Mouse (Mus musculus) hindbrain, embryonic 12.5 days (tissue): ENCODE measurements around the gene Kxd1. TPM values are rescaled to one million over a fixed set of nuclear protein-coding genes. Genes with fewer than 3 reads are reported as not detected.

Experiments used
- ATAC-seq: fragments of 200-750 bp; cut with Nextera tagmentation; 2 replicates; pipeline ENCODE4 v1.8.0; 2017; ENCODE audit warnings: moderate TSS enrichment; ENCODE audit not compliant: low FRiP score
- H3K27ac ChIP-seq: fragments of 300-500 bp; sonication (generic); 2 replicates; pipeline ENCODE4 v1.5.1; 2016; ENCODE audit warnings: mild to moderate bottlenecking
- H3K27me3 ChIP-seq: fragments of 300-500 bp; sonication (generic); 2 replicates; pipeline ENCODE4 v1.6.1; 2016; ENCODE audit warnings: mild to moderate bottlenecking
- H3K36me3 ChIP-seq: fragments of 300-500 bp; sonication (generic); 2 replicates; pipeline ENCODE4 v1.6.1; 2016; ENCODE audit warnings: mild to moderate bottlenecking
- H3K4me1 ChIP-seq: fragments of 300-500 bp; sonication (generic); 2 replicates; pipeline ENCODE4 v1.6.1; 2016
- H3K4me2 ChIP-seq: fragments of 300-500 bp; sonication (generic); replicated peaks from 2 replicates; pipeline ENCODE4 v1.6.1; 2016; ENCODE audit warnings: mild to moderate bottlenecking
- H3K4me3 ChIP-seq: fragments of 300-500 bp; sonication (generic); 2 replicates; pipeline ENCODE4 v1.5.1; 2016; ENCODE audit warnings: mild to moderate bottlenecking
- H3K9ac ChIP-seq: fragments of 300-500 bp; sonication (generic); 2 replicates; pipeline ENCODE4 v1.6.1; 2016; ENCODE audit warnings: mild to moderate bottlenecking, moderate library complexity
- H3K9me3 ChIP-seq: fragments of 300-500 bp; sonication (generic); replicated peaks from 2 replicates; pipeline ENCODE4 v1.6.1; 2016; ENCODE audit warnings: mild to moderate bottlenecking
- WGBS: fragments of 180-500 bp; shearing (Covaris S2); methylation state at CpG from one replicate; pipeline ENCODE4 v1.1.7; 2016; 5-methylcytosine and 5-hydroxymethylcytosine counted together
- polyA plus RNA-seq: library from polyadenylated mRNA; unstranded; fragments of >200 nt; fragmentation: Nextera tagmentation; extraction: Ambion mirVana; gene quantifications from 2 replicates; pipeline ENCODE4 v1.2.1, GENCODE M21; 2016

Gene Kxd1
- 47.1 and 48.5 TPM in 2 replicates for polyA plus RNA-seq

- ATAC-seq = peak; percentile 94
- H3K4me1 ChIP-seq = peaks cover 33% of the 10 kb centered on the region
- peak within 1 kb of the TSS; percentile 89 for H3K27ac ChIP-seq
- no peaks in the 10 kb centered on the region for H3K27me3 ChIP-seq
- H3K4me2 ChIP-seq = peak within 1 kb of the TSS; percentile 77
- under 1% methylated on average over 61 of the region's 61 CpGs for WGBS
- H3K36me3 ChIP-seq = peaks cover 29% of the 10 kb centered on the region
- peak within 1 kb of the TSS; percentile 67 for H3K4me3 ChIP-seq
- no peaks in the 10 kb centered on the region for H3K9me3 ChIP-seq
- H3K9ac ChIP-seq = peak within 1 kb of the TSS; percentile 92
These were observed at the start of gene Kxd1, which contains the start of gene Fkbp8 for GRCm38 (mm10) chr8:70527512-70528181. Kxd1 (minus strand) TSS chr8:70527956. Fkbp8 (plus strand) TSS chr8:70527724.

GRCm38 (mm10) chr8:70577207-70577606, 49.5 kb upstream of the Kxd1 start:
- H3K27me3 ChIP-seq = no peaks in the 10 kb centered on the region

GRCm38 (mm10) chr8:70574915-70575314, 47.2 kb upstream of the Kxd1 start:
- no peak overlapping the region for H3K27ac ChIP-seq
- peaks cover 39% of the 10 kb centered on the region for H3K36me3 ChIP-seq
- 94% methylated on average over 4 of the region's 4 CpGs for WGBS
- H3K9me3 ChIP-seq = no peaks in the 10 kb centered on the region
- no peak overlapping the region for H3K4me3 ChIP-seq
- H3K4me1 ChIP-seq = peaks cover 3% of the 10 kb centered on the region
- no peak overlapping the region for H3K4me2 ChIP-seq
- no peak for ATAC-seq
- H3K9ac ChIP-seq = no peak overlapping the region
- no peaks in the 10 kb centered on the region for H3K27me3 ChIP-seq

More at GRCm38 (mm10) chr8:70577207-70577606, 49.5 kb upstream of the Kxd1 start:
- Histone ChIP-seq H3K4me3 (no peak overlapping the region), H3K4me2 (no peak overlapping the region), H3K27ac (no peak overlapping the region), H3K36me3 (peaks cover 61% of the 10 kb centered on the region), H3K9me3 (no peaks in the 10 kb centered on the region), H3K4me1 (no peaks in the 10 kb centered on the region), H3K9ac (no peak overlapping the region)
- no peak for ATAC-seq
- 94% methylated on average over 3 of the region's 3 CpGs for WGBS

- no peaks in the 10 kb centered on the region for H3K27me3 ChIP-seq
- H3K4me3 ChIP-seq = no peak overlapping the region
- no peak overlapping the region for H3K27ac ChIP-seq
- ATAC-seq = no peak
- H3K9me3 ChIP-seq = no peaks in the 10 kb centered on the region
- peaks cover 42% of the 10 kb centered on the region for H3K36me3 ChIP-seq
- H3K4me1 ChIP-seq = peaks cover 3% of the 10 kb centered on the region
- no peak overlapping the region for H3K4me2 ChIP-seq
- no peak overlapping the region for H3K9ac ChIP-seq
These were observed 46.5 kb upstream of the Kxd1 start for GRCm38 (mm10) chr8:70574302-70574701.

DNA sequence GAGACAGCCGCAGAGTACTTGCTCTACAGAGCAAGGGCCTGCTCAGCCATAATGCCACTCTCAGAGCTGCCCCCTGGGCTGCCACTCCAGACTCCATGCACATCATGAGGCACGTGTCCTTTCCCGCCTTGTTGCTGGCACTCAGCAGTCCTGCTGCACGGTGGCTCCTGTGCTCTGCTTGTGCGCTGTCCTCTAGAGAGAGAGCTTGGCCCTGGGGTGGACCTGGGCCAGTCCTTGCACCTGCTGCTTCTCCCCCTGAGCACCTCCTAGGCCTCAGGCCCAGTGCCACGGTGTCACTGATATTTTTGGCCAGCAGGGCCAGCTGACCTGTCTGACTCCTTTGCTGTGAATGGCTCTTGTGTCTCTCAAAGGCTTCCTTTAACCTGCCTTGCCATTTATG, 43.2 kb upstream of the Kxd1 start:
- no peak for ATAC-seq
- H3K4me2 ChIP-seq = no peak overlapping the region
- WGBS = 82% methylated on average over 6 of the region's 6 CpGs
- H3K27me3 ChIP-seq = no peaks in the 10 kb centered on the region
- H3K9me3 ChIP-seq = no peaks in the 10 kb centered on the region
- H3K4me1 ChIP-seq = peaks cover 3% of the 10 kb centered on the region
- H3K4me3 ChIP-seq = no peak overlapping the region
- H3K9ac ChIP-seq = no peak overlapping the region
- peaks cover 22% of the 10 kb centered on the region for H3K36me3 ChIP-seq
- no peak overlapping the region for H3K27ac ChIP-seq

DNA sequence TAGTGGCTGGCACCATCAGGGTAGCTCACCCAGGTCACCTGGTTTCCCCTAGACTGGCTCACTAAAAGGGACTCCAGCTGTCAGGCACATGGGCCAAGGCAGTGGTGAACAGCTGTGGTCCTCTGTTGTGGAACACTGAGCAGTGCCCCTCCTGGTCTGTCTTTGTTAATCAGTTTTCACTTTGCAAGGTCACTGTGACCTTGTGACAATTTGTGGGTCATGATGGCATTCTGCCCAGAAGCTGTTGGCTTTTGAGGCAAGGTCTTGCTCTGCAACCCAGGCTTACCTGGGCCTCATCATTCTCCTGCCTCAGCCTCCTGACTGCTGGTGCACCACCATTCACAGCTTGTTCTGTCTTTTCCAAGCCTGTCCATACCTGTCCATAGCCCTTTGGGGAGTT, 42.6 kb upstream of the Kxd1 start:
- H3K9me3 ChIP-seq = no peaks in the 10 kb centered on the region
- H3K4me1 ChIP-seq = peaks cover 7% of the 10 kb centered on the region
- no peak overlapping the region for H3K27ac ChIP-seq
- H3K36me3 ChIP-seq = peaks cover 21% of the 10 kb centered on the region
- no peak for ATAC-seq
- H3K4me3 ChIP-seq = no peak overlapping the region
- no peak overlapping the region for H3K9ac ChIP-seq
- H3K27me3 ChIP-seq = no peaks in the 10 kb centered on the region
- no peak overlapping the region for H3K4me2 ChIP-seq

DNA sequence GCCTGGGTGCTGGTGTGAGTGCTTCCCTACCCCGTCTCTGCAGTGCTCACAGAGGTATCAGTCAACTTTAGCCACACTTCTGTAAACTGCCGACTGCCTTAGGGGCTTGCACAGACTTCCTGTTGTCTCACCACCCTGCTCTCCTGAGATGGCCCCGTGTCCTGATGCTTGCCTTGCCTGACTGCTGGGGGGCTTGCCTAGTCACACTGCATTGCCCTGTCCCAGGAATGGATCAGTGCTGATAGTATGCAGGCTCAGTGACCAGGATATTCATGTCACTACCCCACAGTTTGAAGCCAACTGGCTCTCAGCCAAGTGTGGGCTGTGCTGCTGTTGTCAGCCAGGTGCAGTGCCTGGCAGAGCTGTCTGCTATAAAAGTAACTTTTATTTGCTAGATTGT, 37.8 kb upstream of the Kxd1 start:
- Histone ChIP-seq H3K27me3 (no peaks in the 10 kb centered on the region), H3K4me3 (no peak overlapping the region), H3K36me3 (0 out of 2 replicates have a peak, but pooled peaks cover 4% of the 10 kb centered on the region), H3K4me1 (peaks cover 25% of the 10 kb centered on the region), H3K4me2 (no peak overlapping the region), H3K27ac (no peak overlapping the region), H3K9me3 (no peaks in the 10 kb centered on the region), H3K9ac (no peak overlapping the region)
- 73% methylated on average over 3 of the region's 3 CpGs for WGBS
- no peak for ATAC-seq

- Histone ChIP-seq H3K4me3 (no peak overlapping the region), H3K4me2 (no peak overlapping the region), H3K9me3 (no peaks in the 10 kb centered on the region), H3K27ac (no peak overlapping the region), H3K9ac (no peak overlapping the region), H3K4me1 (peaks cover 29% of the 10 kb centered on the region), H3K27me3 (no peaks in the 10 kb centered on the region), H3K36me3 (0 out of 2 replicates have a peak, but pooled peaks cover 2% of the 10 kb centered on the region)
- WGBS = 76% methylated on average over 3 of the region's 3 CpGs
- no peak for ATAC-seq
These were observed 37.0 kb upstream of the Kxd1 start for GRCm38 (mm10) chr8:70564696-70565235.

DNA sequence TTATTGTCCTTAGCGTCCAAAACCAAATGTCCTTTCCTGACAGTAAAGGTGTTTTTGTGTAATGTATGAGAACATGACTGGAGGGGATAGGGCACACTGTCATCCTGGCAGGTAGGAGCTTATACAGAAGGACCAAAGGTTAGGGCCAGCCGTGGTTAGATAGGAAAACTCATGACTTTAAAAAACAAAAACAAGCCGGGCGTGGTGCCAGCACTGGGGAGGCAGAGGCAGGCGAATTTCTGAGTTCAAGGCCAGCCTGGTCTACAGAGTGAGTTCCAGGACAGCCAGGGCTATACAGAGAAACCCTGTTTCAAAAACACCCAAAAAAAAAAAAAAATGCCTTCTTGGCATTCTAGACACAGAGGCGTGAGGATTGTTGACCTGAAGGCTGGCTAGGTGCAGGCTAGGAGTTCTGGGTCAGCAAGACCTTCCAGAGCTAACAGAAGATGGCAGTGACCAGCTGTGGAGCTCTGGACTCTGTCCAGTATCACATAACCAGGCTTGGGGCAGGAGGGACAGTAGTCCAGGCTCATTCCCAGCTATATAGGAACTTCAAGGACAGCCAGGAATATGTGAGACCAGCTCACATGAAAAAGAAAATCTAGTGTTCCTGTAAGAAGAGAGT, 36.1 kb upstream of the Kxd1 start:
- no peak for ATAC-seq
- WGBS = 94% methylated on average over 6 of the region's 6 CpGs
- H3K27ac ChIP-seq = no peak overlapping the region

DNA sequence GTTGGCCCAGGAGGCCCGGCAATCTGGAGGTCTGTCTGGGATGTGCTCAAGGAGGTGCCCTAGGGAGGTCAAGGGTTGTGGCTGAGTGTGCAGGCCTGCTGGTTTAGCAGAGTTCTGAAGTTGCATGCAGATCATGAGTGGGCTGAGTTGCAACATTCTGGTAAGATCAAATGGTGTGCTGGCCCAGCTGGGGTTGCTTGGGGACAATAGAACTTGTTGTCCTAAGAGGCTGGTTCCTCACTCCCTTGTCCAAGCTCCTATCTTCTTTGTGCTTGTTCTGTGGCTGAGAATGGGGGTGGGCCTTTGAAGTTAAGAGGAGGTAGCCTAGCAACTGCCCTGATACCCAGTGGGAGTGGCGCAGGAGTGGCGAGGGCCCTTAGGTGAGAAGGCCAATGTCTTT, 35.0 kb upstream of the Kxd1 start:
- Histone ChIP-seq H3K27me3 (no peaks in the 10 kb centered on the region), H3K4me3 (no peak overlapping the region), H3K4me1 (peaks cover 29% of the 10 kb centered on the region), H3K9ac (no peak overlapping the region), H3K27ac (no peak overlapping the region), H3K9me3 (no peaks in the 10 kb centered on the region), H3K4me2 (no peak overlapping the region), H3K36me3 (no peaks in the 10 kb centered on the region)
- 77% methylated on average over 3 of the region's 3 CpGs for WGBS
- no peak for ATAC-seq

More for the DNA sequence above, 36.1 kb upstream of the Kxd1 start:
- Histone ChIP-seq H3K4me2 (no peak overlapping the region), H3K27me3 (no peaks in the 10 kb centered on the region), H3K36me3 (no peaks in the 10 kb centered on the region), H3K4me1 (peaks cover 29% of the 10 kb centered on the region), H3K9ac (no peak overlapping the region), H3K4me3 (no peak overlapping the region), H3K9me3 (no peaks in the 10 kb centered on the region)

- Histone ChIP-seq H3K4me3 (no peak overlapping the region), H3K27ac (no peak overlapping the region), H3K4me2 (no peak overlapping the region), H3K36me3 (no peaks in the 10 kb centered on the region), H3K9ac (no peak overlapping the region), H3K27me3 (no peaks in the 10 kb centered on the region), H3K9me3 (no peaks in the 10 kb centered on the region), H3K4me1 (peaks cover 29% of the 10 kb centered on the region)
- ATAC-seq = no peak
- WGBS = 74% methylated on average over 7 of the region's 7 CpGs
These were observed 34.2 kb upstream of the Kxd1 start for GRCm38 (mm10) chr8:70561809-70562535.

DNA sequence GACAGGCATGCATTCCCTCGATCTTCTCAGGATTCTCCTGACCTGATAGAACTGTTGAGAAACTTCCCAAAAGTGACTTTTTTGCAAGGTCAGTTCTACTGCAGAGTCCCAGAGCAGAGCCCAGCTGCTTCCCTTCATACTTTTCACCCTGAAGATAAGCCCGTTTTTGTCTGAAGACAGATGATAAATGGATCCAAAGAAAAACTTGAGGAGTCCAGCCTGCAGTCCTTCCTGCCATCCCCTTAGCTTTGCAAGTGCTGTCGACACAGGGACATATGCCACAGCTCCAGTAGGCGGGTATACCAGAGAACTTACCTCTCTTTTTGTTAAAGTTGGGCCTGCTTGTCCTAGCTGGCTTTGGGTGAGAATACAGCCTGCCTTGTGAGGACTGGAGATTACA, 33.6 kb upstream of the Kxd1 start:
- H3K36me3 ChIP-seq = no peaks in the 10 kb centered on the region
- H3K27ac ChIP-seq = no peak overlapping the region
- no peak for ATAC-seq
- H3K9me3 ChIP-seq = no peaks in the 10 kb centered on the region
- H3K4me1 ChIP-seq = peaks cover 29% of the 10 kb centered on the region
- H3K9ac ChIP-seq = no peak overlapping the region
- WGBS = 70% methylated on average over 4 of the region's 4 CpGs
- H3K27me3 ChIP-seq = no peaks in the 10 kb centered on the region
- no peak overlapping the region for H3K4me3 ChIP-seq
- H3K4me2 ChIP-seq = no peak overlapping the region
